Mouse (Mus musculus): ENCODE data around the gene St6gal2. TPM values are rescaled to one million over a fixed set of nuclear protein-coding genes. Genes with fewer than 3 reads are reported as not detected.
A peak's percentile ranks its signal among the peaks of the same experiment; 100 is the strongest.

The St6gal2 gene
- 1.9 and 2.2 TPM in 2 replicates for polyA plus RNA-seq (2015; fragmentation: Nextera tagmentation; extraction: Ambion mirVana)

DNA sequence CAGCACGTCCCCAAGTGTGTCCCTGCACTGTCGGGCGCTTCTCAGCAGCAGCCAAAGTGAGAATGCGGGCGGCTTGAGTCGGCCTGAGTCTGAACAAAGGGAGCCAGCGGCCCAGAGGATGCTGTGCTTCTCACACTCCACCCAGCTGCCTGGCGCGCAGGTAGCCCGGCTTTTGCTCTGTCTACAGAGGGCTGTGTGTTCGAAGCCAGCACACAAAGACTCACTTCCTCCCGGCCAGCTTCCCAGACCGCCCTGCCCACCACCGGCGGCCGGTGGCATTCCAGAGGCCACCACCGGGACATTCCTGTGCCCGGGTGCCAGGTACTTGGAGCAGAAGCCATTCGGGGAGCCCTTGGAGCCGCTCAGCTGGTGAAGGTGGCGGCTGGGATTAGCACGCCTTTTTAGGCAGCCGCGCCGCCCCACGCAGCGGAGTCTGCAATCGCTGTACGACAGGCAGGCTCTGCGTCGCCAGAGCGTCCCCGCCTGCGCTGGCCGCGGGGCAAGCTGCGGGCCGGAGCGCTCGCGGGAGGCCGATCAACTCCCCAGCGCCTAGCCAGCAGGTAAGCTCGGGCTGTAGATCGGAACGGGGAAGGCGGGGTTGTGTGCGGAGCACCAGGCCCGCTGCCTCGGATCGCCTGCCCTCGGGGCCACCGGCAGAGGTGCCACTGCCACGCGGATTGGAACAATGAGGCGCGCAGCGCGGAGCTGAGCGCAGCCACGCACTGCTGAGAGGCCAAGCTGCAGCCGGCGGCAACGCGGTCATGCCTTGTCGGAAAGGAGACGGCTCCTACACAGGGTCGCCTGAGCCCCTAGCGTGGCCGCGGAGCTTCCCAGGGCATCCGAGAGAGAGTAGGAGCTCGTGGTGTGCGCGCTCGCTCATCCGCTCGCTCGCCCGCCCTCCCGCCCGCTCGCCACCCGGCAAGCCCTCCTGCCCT lies at the start of gene St6gal2:
Gene St6gal2, plus strand, starts transcription at position 133 of the 935 bp plus-strand sequence.
- Histone ChIP-seq H3K4me2 (ENCODE audit: low read depth, low read length) (peak within 1 kb of the TSS; percentile 89), H3K36me3 (ENCODE audit: control insufficient read depth, insufficient read depth, low read length) (no peaks in the 10 kb centered on the region), H3K9ac (ENCODE audit: low read length) (peak within 1 kb of the TSS; percentile 73), H3K4me3 (replicated peaks; ENCODE audit: low read length) (peak within 1 kb of the TSS; percentile 60), H3K4me1 (ENCODE audit: control insufficient read depth, insufficient read depth, low read length) (peaks cover 5% of the 10 kb centered on the region; the same call in 1 of the 2 replicates), H3K9me3 (replicated peaks; ENCODE audit: control insufficient read depth, low read length) (no peaks in the 10 kb centered on the region), H3K27me3 (ENCODE audit: control insufficient read depth, insufficient read depth, low read length) (peaks cover 19% of the 10 kb centered on the region), H3K27ac (ENCODE audit: low read length) (no peak within 1 kb of the TSS)
- WGBS: 2% methylated on average over 84 of the region's 84 CpGs
- ATAC-seq (ENCODE audit: insufficient read depth, low FRiP score): peak; percentile 86

- no peaks in the 10 kb centered on the region for H3K27me3 ChIP-seq (ENCODE audit: control insufficient read depth, insufficient read depth, low read length)
- no peaks in the 10 kb centered on the region for H3K9me3 ChIP-seq (replicated peaks; ENCODE audit: control insufficient read depth, low read length)
- no peak for ATAC-seq (ENCODE audit: insufficient read depth, low FRiP score)
- H3K4me1 ChIP-seq (ENCODE audit: control insufficient read depth, insufficient read depth, low read length): no peaks in the 10 kb centered on the region
- no peak overlapping the region for H3K9ac ChIP-seq (ENCODE audit: low read length)
- no peak overlapping the region for H3K4me3 ChIP-seq (replicated peaks; ENCODE audit: low read length)
- H3K4me2 ChIP-seq (ENCODE audit: low read depth, low read length): no peak overlapping the region
- no peaks in the 10 kb centered on the region for H3K36me3 ChIP-seq (ENCODE audit: control insufficient read depth, insufficient read depth, low read length)
- 79% methylated on average over 2 of the region's 2 CpGs for WGBS
- H3K27ac ChIP-seq (ENCODE audit: low read length): no peak overlapping the region
Observed at GRCm38 (mm10) chr17:55406043-55406442, 39.1 kb upstream of the St6gal2 start.

DNA sequence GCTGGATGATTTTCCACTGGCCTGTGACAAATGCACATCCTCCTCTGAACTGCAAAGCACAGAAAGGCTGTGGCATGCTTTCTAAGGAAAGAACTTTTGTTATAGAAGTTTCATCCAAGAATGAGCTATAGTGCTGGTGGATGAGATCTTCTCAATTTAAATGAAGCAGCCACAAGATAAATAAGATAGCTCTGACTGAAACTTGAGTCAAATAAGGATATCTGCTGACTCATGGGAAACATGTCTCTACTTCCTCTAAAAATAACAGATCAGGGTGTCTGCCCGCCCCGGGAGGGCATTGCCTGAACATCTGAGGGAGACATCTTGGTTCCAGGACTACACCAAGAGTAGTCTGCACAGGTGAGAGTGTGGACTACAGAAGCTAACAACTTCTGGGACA lies 28.7 kb upstream of the St6gal2 start:
- ATAC-seq (ENCODE audit: insufficient read depth, low FRiP score): no peak
- 79% methylated on average over 2 of the region's 2 CpGs for WGBS
- H3K36me3 ChIP-seq (ENCODE audit: control insufficient read depth, insufficient read depth, low read length): no peaks in the 10 kb centered on the region
- H3K4me1 ChIP-seq (ENCODE audit: control insufficient read depth, insufficient read depth, low read length): no peaks in the 10 kb centered on the region
- no peaks in the 10 kb centered on the region for H3K27me3 ChIP-seq (ENCODE audit: control insufficient read depth, insufficient read depth, low read length)
- no peak overlapping the region for H3K4me3 ChIP-seq (replicated peaks; ENCODE audit: low read length)
- H3K9ac ChIP-seq (ENCODE audit: low read length): no peak overlapping the region
- H3K27ac ChIP-seq (ENCODE audit: low read length): no peak overlapping the region
- H3K4me2 ChIP-seq (ENCODE audit: low read depth, low read length): no peak overlapping the region
- H3K9me3 ChIP-seq (replicated peaks; ENCODE audit: control insufficient read depth, low read length): no peaks in the 10 kb centered on the region

DNA sequence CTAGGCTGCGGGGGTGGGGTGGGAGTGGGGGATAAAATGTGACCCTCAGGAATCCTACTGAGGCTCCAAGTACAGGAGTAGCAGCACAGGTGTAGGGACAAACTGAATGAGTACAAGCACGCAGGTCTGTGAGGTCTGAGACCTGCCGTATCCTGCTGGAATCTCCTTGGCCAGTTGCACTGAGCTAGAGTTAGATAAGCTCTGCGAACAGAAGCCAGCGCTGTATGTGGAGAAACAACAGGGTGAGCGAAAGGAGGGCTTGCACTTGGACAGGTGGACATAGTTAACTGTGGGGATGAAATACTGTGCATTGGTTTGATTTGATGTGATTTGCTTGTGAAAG lies 974 bp downstream of the St6gal2 start:
- H3K4me1 ChIP-seq (ENCODE audit: control insufficient read depth, insufficient read depth, low read length): peaks cover 5% of the 10 kb centered on the region; the same call in 1 of the 2 replicates
- no peaks in the 10 kb centered on the region for H3K36me3 ChIP-seq (ENCODE audit: control insufficient read depth, insufficient read depth, low read length)
- H3K27ac ChIP-seq (ENCODE audit: low read length): no peak overlapping the region
- ATAC-seq (ENCODE audit: insufficient read depth, low FRiP score): peak; percentile 56; the same call in 1 of the 2 replicates
- H3K4me2 ChIP-seq (ENCODE audit: low read depth, low read length): peak overlapping the region; percentile 89
- H3K27me3 ChIP-seq (ENCODE audit: control insufficient read depth, insufficient read depth, low read length): peaks cover 19% of the 10 kb centered on the region
- H3K9me3 ChIP-seq (replicated peaks; ENCODE audit: control insufficient read depth, low read length): no peaks in the 10 kb centered on the region
- H3K4me3 ChIP-seq (replicated peaks; ENCODE audit: low read length): peak overlapping the region; percentile 60
- 3% methylated on average over 6 of the region's 6 CpGs for WGBS
- peak overlapping the region; percentile 73 for H3K9ac ChIP-seq (ENCODE audit: low read length)

DNA sequence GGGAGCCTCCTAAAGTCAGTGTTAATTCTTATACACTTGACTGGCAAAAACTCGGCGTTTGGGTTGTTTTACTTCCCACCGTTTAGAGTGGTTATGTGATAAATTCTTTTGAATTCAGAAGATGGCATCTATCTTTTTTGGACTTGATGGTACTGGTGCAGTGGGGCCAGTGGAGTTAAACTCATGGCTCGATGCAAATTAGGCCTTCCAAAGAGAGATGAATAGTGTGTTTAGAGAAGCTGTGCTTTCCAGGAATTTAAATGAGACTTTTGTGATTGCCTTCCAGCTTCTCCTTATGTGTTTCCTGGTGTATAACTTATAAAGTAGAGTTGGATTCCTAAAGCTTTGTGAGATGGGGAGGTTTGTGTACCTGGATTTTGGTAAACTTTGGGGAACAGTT lies 1.5 kb downstream of the St6gal2 start:
- H3K4me1 ChIP-seq (ENCODE audit: control insufficient read depth, insufficient read depth, low read length): peaks cover 5% of the 10 kb centered on the region; the same call in 1 of the 2 replicates
- WGBS: 31% methylated on average over 4 of the region's 4 CpGs
- no peak overlapping the region for H3K4me2 ChIP-seq (ENCODE audit: low read depth, low read length)
- H3K36me3 ChIP-seq (ENCODE audit: control insufficient read depth, insufficient read depth, low read length): no peaks in the 10 kb centered on the region
- H3K4me3 ChIP-seq (replicated peaks; ENCODE audit: low read length): no peak overlapping the region
- no peaks in the 10 kb centered on the region for H3K9me3 ChIP-seq (replicated peaks; ENCODE audit: control insufficient read depth, low read length)
- no peak for ATAC-seq (ENCODE audit: insufficient read depth, low FRiP score)
- no peak overlapping the region for H3K9ac ChIP-seq (ENCODE audit: low read length)
- peaks cover 19% of the 10 kb centered on the region for H3K27me3 ChIP-seq (ENCODE audit: control insufficient read depth, insufficient read depth, low read length)
- H3K27ac ChIP-seq (ENCODE audit: low read length): no peak overlapping the region

DNA sequence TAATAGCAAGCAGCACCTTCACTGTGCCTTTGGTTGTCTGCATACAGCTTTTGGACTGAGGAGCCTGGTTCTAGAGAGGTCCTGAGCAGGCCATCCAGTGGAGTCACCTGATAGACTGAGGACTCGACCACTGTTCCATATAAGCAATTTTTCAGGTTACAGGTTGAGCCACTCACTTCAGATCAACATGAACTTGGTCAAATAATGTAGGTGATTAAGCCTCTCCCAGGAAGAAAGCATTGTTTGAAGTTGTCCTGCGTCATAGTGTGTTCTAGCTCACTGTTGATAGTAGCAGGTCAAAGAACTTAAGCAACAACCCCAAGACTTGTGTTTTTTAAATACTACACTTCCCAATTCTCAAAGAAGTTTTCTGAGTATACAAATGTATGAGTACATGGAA lies 5.8 kb downstream of the St6gal2 start:
- Histone ChIP-seq H3K36me3 (ENCODE audit: control insufficient read depth, insufficient read depth, low read length) (no peaks in the 10 kb centered on the region), H3K9me3 (replicated peaks; ENCODE audit: control insufficient read depth, low read length) (no peaks in the 10 kb centered on the region), H3K9ac (ENCODE audit: low read length) (no peak overlapping the region), H3K27ac (ENCODE audit: low read length) (no peak overlapping the region), H3K27me3 (ENCODE audit: control insufficient read depth, insufficient read depth, low read length) (0 out of 2 replicates have a peak, but pooled peaks cover 2% of the 10 kb centered on the region), H3K4me1 (ENCODE audit: control insufficient read depth, insufficient read depth, low read length) (no peaks in the 10 kb centered on the region), H3K4me2 (ENCODE audit: low read depth, low read length) (no peak overlapping the region), H3K4me3 (replicated peaks; ENCODE audit: low read length) (no peak overlapping the region)
- ATAC-seq (ENCODE audit: insufficient read depth, low FRiP score): no peak
- 50% methylated on average over 2 of the region's 2 CpGs for WGBS

GRCm38 (mm10) chr17:55454487-55454886 lies 9.3 kb downstream of the St6gal2 start:
- no peak for ATAC-seq (ENCODE audit: insufficient read depth, low FRiP score)
- H3K36me3 ChIP-seq (ENCODE audit: control insufficient read depth, insufficient read depth, low read length): no peaks in the 10 kb centered on the region
- 65% methylated on average over 3 of the region's 3 CpGs for WGBS
- no peak overlapping the region for H3K4me3 ChIP-seq (replicated peaks; ENCODE audit: low read length)
- no peak overlapping the region for H3K27ac ChIP-seq (ENCODE audit: low read length)
- H3K9ac ChIP-seq (ENCODE audit: low read length): no peak overlapping the region
- no peaks in the 10 kb centered on the region for H3K9me3 ChIP-seq (replicated peaks; ENCODE audit: control insufficient read depth, low read length)
- H3K4me1 ChIP-seq (ENCODE audit: control insufficient read depth, insufficient read depth, low read length): no peaks in the 10 kb centered on the region
- H3K4me2 ChIP-seq (ENCODE audit: low read depth, low read length): no peak overlapping the region
- H3K27me3 ChIP-seq (ENCODE audit: control insufficient read depth, insufficient read depth, low read length): no peaks in the 10 kb centered on the region

DNA sequence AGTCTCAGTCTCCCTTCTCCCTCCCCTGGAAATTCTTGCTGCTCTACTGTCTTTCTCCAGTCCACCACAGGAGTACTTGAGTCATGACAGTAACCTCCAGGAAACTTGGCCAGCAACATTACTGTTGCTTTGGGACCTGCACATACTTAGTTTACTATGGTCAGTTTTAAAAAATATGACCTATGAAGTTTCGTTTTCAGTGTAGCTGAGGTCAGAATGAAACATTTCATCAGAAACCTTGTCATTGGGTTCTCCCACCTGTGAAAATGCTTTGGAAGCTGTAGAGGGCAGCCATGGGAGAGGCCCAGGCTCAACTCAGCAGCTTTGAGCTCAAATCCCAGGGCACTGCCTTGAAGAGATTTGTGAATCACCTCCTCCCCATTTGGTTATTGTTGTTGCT lies 15.0 kb downstream of the St6gal2 start:
- Histone ChIP-seq H3K27me3 (ENCODE audit: control insufficient read depth, insufficient read depth, low read length) (no peaks in the 10 kb centered on the region), H3K9ac (ENCODE audit: low read length) (no peak overlapping the region), H3K36me3 (ENCODE audit: control insufficient read depth, insufficient read depth, low read length) (no peaks in the 10 kb centered on the region), H3K27ac (ENCODE audit: low read length) (no peak overlapping the region), H3K4me3 (replicated peaks; ENCODE audit: low read length) (no peak overlapping the region), H3K9me3 (replicated peaks; ENCODE audit: control insufficient read depth, low read length) (no peaks in the 10 kb centered on the region), H3K4me1 (ENCODE audit: control insufficient read depth, insufficient read depth, low read length) (no peaks in the 10 kb centered on the region), H3K4me2 (ENCODE audit: low read depth, low read length) (no peak overlapping the region)
- WGBS: 66% methylated on average over 1 of the region's 1 CpGs
- no peak for ATAC-seq (ENCODE audit: insufficient read depth, low FRiP score)

DNA sequence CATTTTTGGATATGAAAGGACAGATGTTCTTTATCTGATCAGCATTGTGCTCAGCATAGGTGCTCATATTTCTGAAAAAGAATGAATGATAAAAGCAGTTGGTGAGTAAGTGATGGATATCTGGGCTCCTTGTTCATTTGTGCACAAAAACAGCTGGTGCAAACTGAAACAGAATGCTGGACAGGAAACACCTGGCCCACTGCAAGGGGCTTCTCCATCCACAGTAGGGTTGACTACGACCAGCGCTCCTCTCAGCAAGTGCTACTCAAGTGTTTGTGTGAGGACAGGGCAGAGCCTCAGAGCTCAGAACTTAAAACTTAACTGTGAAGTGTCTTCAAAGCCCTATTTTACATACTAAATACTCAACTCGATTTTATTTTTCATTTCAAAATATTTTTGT lies 22.4 kb downstream of the St6gal2 start:
- Histone ChIP-seq H3K36me3 (ENCODE audit: control insufficient read depth, insufficient read depth, low read length) (no peaks in the 10 kb centered on the region), H3K4me2 (ENCODE audit: low read depth, low read length) (no peak overlapping the region), H3K27me3 (ENCODE audit: control insufficient read depth, insufficient read depth, low read length) (no peaks in the 10 kb centered on the region), H3K27ac (ENCODE audit: low read length) (no peak overlapping the region), H3K9me3 (replicated peaks; ENCODE audit: control insufficient read depth, low read length) (no peaks in the 10 kb centered on the region), H3K9ac (ENCODE audit: low read length) (no peak overlapping the region), H3K4me3 (replicated peaks; ENCODE audit: low read length) (no peak overlapping the region), H3K4me1 (ENCODE audit: control insufficient read depth, insufficient read depth, low read length) (no peaks in the 10 kb centered on the region)
- no peak for ATAC-seq (ENCODE audit: insufficient read depth, low FRiP score)
- 70% methylated on average over 3 of the region's 3 CpGs for WGBS
